Mouse (Mus musculus): ENCODE measurements around the gene Maip1.

- TF ChIP-seq CTCF (IDR thresholded peaks at IDR 0.05; ENCODE audit: control insufficient read depth, insufficient read depth, insufficient replicate concordance, low read depth, low read length): no peak
- TF ChIP-seq POLR2A (IDR thresholded peaks at IDR 0.05; ENCODE audit: control insufficient read depth, low read depth, low read length): no peak
These were observed 19.6 kb upstream of the Maip1 start for GRCm38 (mm10) chr1:57386519-57386918.

Data from testis, adult 2 months (tissue).